Mouse (Mus musculus) heart, embryonic 11.5 days (tissue): ENCODE data around the gene Smim12. TPM values are rescaled to one million over a fixed set of nuclear protein-coding genes. Genes with fewer than 3 reads are reported as not detected.

Experiments
- ATAC-seq: fragments of 200-750 bp; cut with Nextera tagmentation; replicated peaks from 2 replicates; pipeline ENCODE4 v1.8.0; 2017; ENCODE audit warnings: moderate library complexity; ENCODE audit not compliant: insufficient number of reproducible peaks, low FRiP score, low TSS enrichment
- H3K27ac ChIP-seq: fragments of 300-500 bp; sonication (generic); 2 replicates; pipeline ENCODE4 v1.5.1; 2014; ENCODE audit warnings: mild to moderate bottlenecking, low read depth, low read length
- H3K27me3 ChIP-seq: fragments of 300-500 bp; sonication (generic); 2 replicates; pipeline ENCODE4 v1.6.1; 2014; ENCODE audit warnings: mild to moderate bottlenecking, low read length, mixed read lengths; ENCODE audit not compliant: control insufficient read depth, insufficient read depth
- H3K36me3 ChIP-seq: fragments of 300-500 bp; sonication (generic); 2 replicates; pipeline ENCODE4 v1.6.1; 2014; ENCODE audit warnings: mild to moderate bottlenecking, low read length, moderate library complexity, mixed read lengths; ENCODE audit not compliant: control insufficient read depth, insufficient read depth
- H3K4me1 ChIP-seq: fragments of 300-500 bp; sonication (generic); 2 replicates; pipeline ENCODE4 v1.6.1; 2014; ENCODE audit warnings: low read length; ENCODE audit not compliant: control insufficient read depth, insufficient read depth
- H3K4me2 ChIP-seq: fragments of 300-500 bp; sonication (generic); 2 replicates; pipeline ENCODE4 v1.6.1; 2014; ENCODE audit warnings: mild to moderate bottlenecking, moderate library complexity
- H3K4me3 ChIP-seq: fragments of 300-500 bp; sonication (generic); 2 replicates; pipeline ENCODE4 v1.5.1; 2014; ENCODE audit warnings: low read depth, low read length
- H3K9ac ChIP-seq: fragments of 300-500 bp; sonication (generic); 2 replicates; pipeline ENCODE4 v1.6.1; 2014; ENCODE audit warnings: mild to moderate bottlenecking, low read depth, low read length, moderate library complexity
- H3K9me3 ChIP-seq: fragments of 300-500 bp; sonication (generic); replicated peaks from 2 replicates; pipeline ENCODE4 v1.6.1; 2016; ENCODE audit warnings: low read length; ENCODE audit not compliant: control insufficient read depth
- WGBS: fragments of 180-500 bp; shearing (Covaris S2); extraction: QIAGEN DNeasy Blood & Tissue Kit; methylation state at CpG from one replicate; pipeline ENCODE4 v1.1.7; 2014; ENCODE audit not compliant: insufficient replicate concordance; 5-methylcytosine and 5-hydroxymethylcytosine counted together
- polyA plus RNA-seq: library from polyadenylated mRNA; unstranded; fragments of >200 nt; fragmentation: Nextera tagmentation; extraction: Ambion mirVana; gene quantifications from 2 replicates; pipeline ENCODE4 v1.2.1, GENCODE M21; 2014

The Smim12 gene
- polyA plus RNA-seq, 1 experiment from 2014 or later = 62.2 TPM

- WGBS = 35% methylated on average over 17 of the region's 17 CpGs
- no peak overlapping the region for H3K4me3 ChIP-seq
- no peaks in the 10 kb centered on the region for H3K9me3 ChIP-seq
- H3K36me3 ChIP-seq = no peaks in the 10 kb centered on the region
- H3K4me2 ChIP-seq = no peak overlapping the region
- H3K27ac ChIP-seq = no peak overlapping the region
- no peaks in the 10 kb centered on the region; the same call in 1 of the 2 replicates for H3K4me1 ChIP-seq
- H3K27me3 ChIP-seq = peaks cover 49% of the 10 kb centered on the region
- no peak for ATAC-seq
- no peak overlapping the region for H3K9ac ChIP-seq
Observed at GRCm38 (mm10) chr4:127227051-127227673, 16.4 kb upstream of the Smim12 start.

GRCm38 (mm10) chr4:127232028-127232427 lies 11.6 kb upstream of the Smim12 start:
- H3K4me3 ChIP-seq = no peak overlapping the region
- WGBS = 36% methylated on average over 6 of the region's 6 CpGs
- no peak overlapping the region for H3K9ac ChIP-seq
- H3K9me3 ChIP-seq = no peaks in the 10 kb centered on the region
- no peaks in the 10 kb centered on the region for H3K36me3 ChIP-seq
- no peak overlapping the region for H3K27ac ChIP-seq
- H3K4me2 ChIP-seq = no peak overlapping the region
- ATAC-seq = no peak
- H3K4me1 ChIP-seq = peaks cover 3% of the 10 kb centered on the region; the same call in 1 of the 2 replicates
- peaks cover 48% of the 10 kb centered on the region for H3K27me3 ChIP-seq

GRCm38 (mm10) chr4:127232551-127232950 lies 11.0 kb upstream of the Smim12 start:
- no peaks in the 10 kb centered on the region for H3K36me3 ChIP-seq
- ATAC-seq = no peak
- H3K4me2 ChIP-seq = no peak overlapping the region
- H3K4me3 ChIP-seq = no peak overlapping the region
- H3K9ac ChIP-seq = no peak overlapping the region
- H3K27me3 ChIP-seq = peaks cover 48% of the 10 kb centered on the region
- H3K27ac ChIP-seq = no peak overlapping the region
- peaks cover 3% of the 10 kb centered on the region; the same call in 1 of the 2 replicates for H3K4me1 ChIP-seq
- 67% methylated on average over 5 of the region's 5 CpGs for WGBS
- H3K9me3 ChIP-seq = no peaks in the 10 kb centered on the region

GRCm38 (mm10) chr4:127233416-127234125 lies 10.0 kb upstream of the Smim12 start:
- H3K4me2 ChIP-seq = no peak overlapping the region
- H3K9me3 ChIP-seq = no peaks in the 10 kb centered on the region
- ATAC-seq = no peak
- 0 out of 2 replicates have a peak, but pooled peaks cover 3% of the 10 kb centered on the region for H3K4me1 ChIP-seq
- H3K27ac ChIP-seq = no peak overlapping the region
- no peak overlapping the region for H3K4me3 ChIP-seq
- peaks cover 56% of the 10 kb centered on the region for H3K27me3 ChIP-seq
- H3K36me3 ChIP-seq = no peaks in the 10 kb centered on the region
- 74% methylated on average over 40 of the region's 40 CpGs for WGBS
- H3K9ac ChIP-seq = no peak overlapping the region

GRCm38 (mm10) chr4:127235742-127236487 lies 7.7 kb upstream of the Smim12 start:
- peak overlapping the region; percentile 62; the same call in 1 of the 2 replicates for H3K9ac ChIP-seq
- no peak overlapping the region for H3K27ac ChIP-seq
- H3K4me3 ChIP-seq = peak overlapping the region; percentile 47
- H3K27me3 ChIP-seq = peaks cover 53% of the 10 kb centered on the region
- no peak for ATAC-seq
- no peaks in the 10 kb centered on the region for H3K36me3 ChIP-seq
- H3K4me2 ChIP-seq = peak overlapping the region; percentile 91
- WGBS = 1% methylated on average over 63 of the region's 67 CpGs
- H3K9me3 ChIP-seq = no peaks in the 10 kb centered on the region
- 0 out of 2 replicates have a peak, but pooled peaks cover 3% of the 10 kb centered on the region for H3K4me1 ChIP-seq

- peak overlapping the region; percentile 91 for H3K4me2 ChIP-seq
- peaks cover 53% of the 10 kb centered on the region for H3K27me3 ChIP-seq
- 0 out of 2 replicates have a peak, but pooled peaks cover 3% of the 10 kb centered on the region for H3K4me1 ChIP-seq
- no peaks in the 10 kb centered on the region for H3K9me3 ChIP-seq
- 2% methylated on average over 14 of the region's 14 CpGs for WGBS
- no peak overlapping the region for H3K27ac ChIP-seq
- no peaks in the 10 kb centered on the region for H3K36me3 ChIP-seq
- peak overlapping the region; percentile 62; the same call in 1 of the 2 replicates for H3K9ac ChIP-seq
- peak overlapping the region; percentile 47 for H3K4me3 ChIP-seq
- ATAC-seq = no peak
Observed at GRCm38 (mm10) chr4:127236631-127237030, 7.0 kb upstream of the Smim12 start.

GRCm38 (mm10) chr4:127237271-127237670 lies 6.3 kb upstream of the Smim12 start:
- no peak overlapping the region for H3K27ac ChIP-seq
- no peaks in the 10 kb centered on the region for H3K36me3 ChIP-seq
- no peak overlapping the region for H3K4me3 ChIP-seq
- no peak for ATAC-seq
- H3K27me3 ChIP-seq = peaks cover 53% of the 10 kb centered on the region
- H3K4me2 ChIP-seq = no peak overlapping the region
- 60% methylated on average over 10 of the region's 10 CpGs for WGBS
- no peaks in the 10 kb centered on the region for H3K9me3 ChIP-seq
- no peak overlapping the region for H3K9ac ChIP-seq
- 0 out of 2 replicates have a peak, but pooled peaks cover 3% of the 10 kb centered on the region for H3K4me1 ChIP-seq

- Histone ChIP-seq H3K27ac (no peak overlapping the region), H3K4me1 (peaks cover 8% of the 10 kb centered on the region), H3K4me2 (no peak overlapping the region), H3K36me3 (no peaks in the 10 kb centered on the region), H3K9ac (no peak overlapping the region), H3K4me3 (no peak overlapping the region), H3K9me3 (no peaks in the 10 kb centered on the region), H3K27me3 (peaks cover 8% of the 10 kb centered on the region; the same call in 1 of the 2 replicates)
- 56% methylated on average over 6 of the region's 6 CpGs for WGBS
- ATAC-seq = no peak
Observed at GRCm38 (mm10) chr4:127242696-127243095, 888 bp upstream of the Smim12 start.
